Mouse (Mus musculus): ENCODE results near the gene Itih3.

- no peak for TF ChIP-seq CTCF (IDR thresholded peaks at IDR 0.05; ENCODE audit: borderline replicate concordance, control insufficient read depth, extremely low read depth, insufficient read depth, low read length, poor library complexity)
- no peak for TF ChIP-seq POLR2A (IDR thresholded peaks at IDR 0.05; ENCODE audit: control insufficient read depth, extremely low read depth, insufficient read depth, low read length, poor library complexity)
Observed at GRCm38 (mm10) chr14:30904307-30904706, 19.3 kb downstream of the Itih3 start.
